Mouse (Mus musculus): ENCODE measurements around the gene Npff. TPM values are rescaled to one million over a fixed set of nuclear protein-coding genes. Genes with fewer than 3 reads are reported as not detected.
A peak's percentile ranks its signal among the peaks of the same experiment; 100 is the strongest.

The Npff gene
- polyA plus RNA-seq, 1 experiment from 2014 or later, result 1.6 TPM

DNA sequence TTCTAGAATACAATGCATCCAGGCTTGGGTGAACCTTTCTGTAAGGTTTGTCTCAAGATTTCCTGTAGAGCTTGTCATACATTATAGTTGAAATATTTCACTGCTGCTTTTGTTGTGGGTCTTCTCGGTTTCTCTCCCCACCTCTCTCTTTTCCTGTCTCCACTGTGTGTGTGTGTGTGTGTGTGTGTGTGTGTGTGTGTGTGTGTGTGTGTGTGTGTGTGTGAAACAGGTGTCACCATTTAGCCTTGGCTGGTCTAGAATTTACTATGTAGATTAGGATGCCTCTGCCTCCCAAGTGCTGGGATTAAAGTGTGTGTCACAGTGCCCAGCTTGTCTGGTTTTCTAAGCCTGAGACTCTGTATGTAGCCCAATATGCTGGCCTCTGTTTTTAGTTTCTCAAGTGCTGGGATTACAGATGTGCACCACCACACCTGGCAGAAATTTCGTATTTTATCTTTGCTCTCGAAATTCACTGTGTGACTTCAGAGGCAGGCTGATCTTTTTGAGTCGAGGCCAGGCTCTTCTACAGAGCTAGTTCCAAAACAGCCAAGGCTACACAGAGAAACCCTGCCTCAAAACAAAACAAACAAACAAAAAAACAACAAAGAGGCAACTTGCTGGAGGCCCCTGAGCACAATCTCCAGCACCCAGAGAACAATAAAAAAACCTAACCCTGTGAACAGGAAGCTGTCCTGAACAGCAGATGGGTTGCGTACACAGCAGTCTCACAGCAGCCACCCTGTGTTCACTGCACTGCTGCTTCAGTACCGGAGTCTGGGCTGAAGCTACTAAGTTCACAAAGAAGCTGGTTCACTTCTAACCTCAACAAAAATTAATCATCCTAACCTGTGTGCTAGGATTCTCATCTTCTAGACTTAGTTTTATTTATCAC lies 1.6 kb upstream of the Npff start:
- H3K4me3 ChIP-seq (replicated peaks; ENCODE audit: low read depth, low read length), result no peak overlapping the region
- H3K4me1 ChIP-seq (replicated peaks; ENCODE audit: insufficient read depth, low read length), result no peaks in the 10 kb centered on the region
- no peak overlapping the region for H3K9ac ChIP-seq (ENCODE audit: low read depth, low read length)
- H3K4me2 ChIP-seq (ENCODE audit: low read length), result no peak overlapping the region
- H3K27me3 ChIP-seq (ENCODE audit: insufficient read depth, low read length), result no peaks in the 10 kb centered on the region
- no peak for TF ChIP-seq CTCF (IDR thresholded peaks at IDR 0.05; ENCODE audit: low read depth)
- ATAC-seq (replicated peaks; ENCODE audit: low FRiP score, low read depth), result no peak
- H3K36me3 ChIP-seq (ENCODE audit: insufficient read depth, low read length), result peaks cover 38% of the 10 kb centered on the region
- no peaks in the 10 kb centered on the region for H3K9me3 ChIP-seq (replicated peaks; ENCODE audit: low read length)
- H3K27ac ChIP-seq, result no peak overlapping the region
- 62% methylated on average over 6 of the region's 6 CpGs for WGBS
- DNase-seq (ENCODE audit: low spot score), result no peak

DNA sequence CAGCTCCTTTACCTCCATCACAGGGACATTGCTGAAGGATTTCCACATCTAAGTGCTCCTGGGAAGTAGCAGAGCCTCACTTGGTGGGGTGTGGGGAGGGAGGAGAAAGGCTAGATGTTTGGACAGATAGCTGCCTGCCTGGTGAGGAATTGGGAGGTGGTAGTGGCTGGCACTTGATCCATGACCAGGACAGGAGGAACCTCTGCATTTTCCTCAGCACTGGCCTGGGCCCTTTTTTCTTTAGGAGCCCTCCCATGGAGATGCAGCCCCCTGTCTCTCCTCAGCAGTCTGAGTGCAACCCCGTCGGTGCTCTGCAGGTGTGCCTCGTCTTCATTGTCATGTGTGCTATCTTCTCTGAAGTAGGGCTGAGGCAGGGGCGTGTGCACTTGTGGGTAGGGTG lies 3.3 kb downstream of the Npff start:
- no peak for DNase-seq (ENCODE audit: low spot score)
- H3K4me1 ChIP-seq (replicated peaks; ENCODE audit: insufficient read depth, low read length), result peaks cover 4% of the 10 kb centered on the region; the same call in 1 of the 2 replicates
- TF ChIP-seq CTCF (IDR thresholded peaks at IDR 0.05; ENCODE audit: low read depth), result no peak
- ATAC-seq (replicated peaks; ENCODE audit: low FRiP score, low read depth), result no peak
- no peak overlapping the region for H3K4me2 ChIP-seq (ENCODE audit: low read length)
- no peaks in the 10 kb centered on the region for H3K27me3 ChIP-seq (ENCODE audit: insufficient read depth, low read length)
- H3K9ac ChIP-seq (ENCODE audit: low read depth, low read length), result no peak overlapping the region
- peaks cover 9% of the 10 kb centered on the region for H3K36me3 ChIP-seq (ENCODE audit: insufficient read depth, low read length)
- H3K27ac ChIP-seq, result no peak overlapping the region
- WGBS, result 72% methylated on average over 4 of the region's 4 CpGs
- H3K9me3 ChIP-seq (replicated peaks; ENCODE audit: low read length), result no peaks in the 10 kb centered on the region
- H3K4me3 ChIP-seq (replicated peaks; ENCODE audit: low read depth, low read length), result no peak overlapping the region

DNA sequence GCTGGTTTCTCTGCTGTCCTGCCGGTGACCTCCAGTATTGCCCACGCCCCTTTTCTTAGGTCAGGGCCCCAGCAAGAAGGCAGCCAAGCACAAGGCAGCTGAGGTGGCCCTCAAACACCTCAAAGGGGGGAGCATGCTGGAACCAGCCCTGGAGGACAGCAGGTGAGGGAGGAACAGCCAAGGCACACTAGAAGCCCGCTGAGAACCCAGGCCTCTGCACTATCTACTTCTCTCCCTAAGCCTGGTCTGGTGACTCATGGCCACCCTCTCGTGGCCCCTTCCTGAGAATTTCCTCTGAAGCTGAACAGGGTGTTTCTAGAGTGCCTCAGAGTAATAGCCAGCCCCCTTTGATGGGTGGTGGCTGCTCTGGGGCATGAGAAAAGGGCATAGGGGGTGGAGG lies 4.3 kb downstream of the Npff start:
- H3K4me1 ChIP-seq (replicated peaks; ENCODE audit: insufficient read depth, low read length), result peaks cover 14% of the 10 kb centered on the region
- peaks cover 9% of the 10 kb centered on the region for H3K36me3 ChIP-seq (ENCODE audit: insufficient read depth, low read length)
- ATAC-seq (replicated peaks; ENCODE audit: low FRiP score, low read depth) (no peak), DNase-seq (ENCODE audit: low spot score) (no peak)
- no peak overlapping the region for H3K4me3 ChIP-seq (replicated peaks; ENCODE audit: low read depth, low read length)
- 79% methylated on average over 4 of the region's 4 CpGs for WGBS
- H3K9me3 ChIP-seq (replicated peaks; ENCODE audit: low read length), result no peaks in the 10 kb centered on the region
- no peak for TF ChIP-seq CTCF (IDR thresholded peaks at IDR 0.05; ENCODE audit: low read depth)
- H3K9ac ChIP-seq (ENCODE audit: low read depth, low read length), result peak overlapping the region; percentile 6; the same call in 1 of the 2 replicates
- H3K4me2 ChIP-seq (ENCODE audit: low read length), result no peak overlapping the region
- no peaks in the 10 kb centered on the region for H3K27me3 ChIP-seq (ENCODE audit: insufficient read depth, low read length)
- H3K27ac ChIP-seq, result no peak overlapping the region

DNA sequence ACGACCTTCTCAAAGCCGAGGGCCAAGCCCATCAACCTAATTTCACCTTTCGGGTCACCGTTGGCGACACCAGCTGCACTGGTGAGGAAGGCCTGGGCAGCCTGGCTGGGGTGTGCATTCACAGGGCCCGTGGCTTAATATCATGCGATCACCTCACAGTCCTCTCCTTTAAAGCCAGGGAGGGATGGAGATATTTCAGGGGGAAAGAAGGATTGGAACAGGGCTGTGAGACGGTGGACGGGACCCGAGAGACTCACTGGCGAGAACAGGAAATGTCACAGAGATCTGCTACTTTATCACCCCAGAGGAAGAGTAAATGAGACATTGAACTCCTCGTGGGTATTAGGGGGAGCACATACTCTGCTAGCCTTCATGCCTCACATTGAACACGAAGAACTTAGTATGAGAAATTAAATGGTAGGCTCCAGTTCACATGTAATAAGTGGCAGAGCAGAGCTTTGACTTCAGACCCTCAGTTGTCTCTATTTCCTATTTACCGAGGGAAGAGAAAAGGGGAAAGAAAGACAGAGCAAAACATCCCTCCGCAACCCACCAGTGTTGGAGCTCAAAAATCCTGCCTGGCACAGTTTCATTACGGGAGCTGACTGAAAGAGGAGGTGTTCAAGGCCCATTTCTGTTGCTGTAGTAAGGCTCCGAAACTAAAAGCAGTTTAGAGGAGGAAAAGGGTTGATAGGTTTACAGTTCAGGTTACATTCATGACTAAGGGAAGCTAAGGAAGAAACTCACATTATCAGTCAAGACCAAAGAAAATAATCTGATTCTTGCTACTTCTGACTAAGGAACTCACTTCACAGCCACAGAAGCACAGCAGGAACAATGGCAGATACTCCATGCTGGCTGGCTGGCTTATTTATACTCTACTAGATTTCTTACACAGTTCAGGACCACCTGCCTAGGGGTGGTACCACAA lies 5.3 kb downstream of the Npff start:
- Histone ChIP-seq H3K36me3 (ENCODE audit: insufficient read depth, low read length) (peaks cover 9% of the 10 kb centered on the region), H3K27ac (peak overlapping the region; percentile 97), H3K9me3 (replicated peaks; ENCODE audit: low read length) (no peaks in the 10 kb centered on the region), H3K9ac (ENCODE audit: low read depth, low read length) (peak overlapping the region; percentile 71), H3K27me3 (ENCODE audit: insufficient read depth, low read length) (no peaks in the 10 kb centered on the region), H3K4me2 (ENCODE audit: low read length) (peak overlapping the region; percentile 84), H3K4me3 (replicated peaks; ENCODE audit: low read depth, low read length) (peak overlapping the region; percentile 67), H3K4me1 (replicated peaks; ENCODE audit: insufficient read depth, low read length) (peaks cover 14% of the 10 kb centered on the region)
- ATAC-seq (replicated peaks; ENCODE audit: low FRiP score, low read depth), result no peak
- TF ChIP-seq CTCF (IDR thresholded peaks at IDR 0.05; ENCODE audit: low read depth), result no peak
- DNase-seq (ENCODE audit: low spot score), result no peak
- 55% methylated on average over 16 of the region's 17 CpGs for WGBS

DNA sequence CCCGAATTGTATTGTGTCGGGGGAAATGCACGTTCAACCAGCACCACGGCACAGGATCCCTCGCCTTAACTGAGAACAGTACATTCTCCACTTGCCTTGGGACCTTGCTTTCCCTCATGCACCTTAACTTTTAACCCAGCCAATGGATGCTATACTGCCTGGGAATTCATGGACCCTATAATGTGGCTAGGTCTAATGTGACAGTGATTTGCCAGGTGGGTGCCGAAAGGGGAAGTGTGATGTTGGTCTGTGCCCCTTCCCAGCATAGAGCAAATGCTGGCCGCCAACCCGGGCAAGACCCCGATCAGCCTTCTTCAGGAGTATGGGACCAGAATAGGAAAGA lies 5.9 kb downstream of the Npff start:
- H3K4me3 ChIP-seq (replicated peaks; ENCODE audit: low read depth, low read length), result peak overlapping the region; percentile 67
- ATAC-seq (replicated peaks; ENCODE audit: low FRiP score, low read depth), result no peak
- peaks cover 7% of the 10 kb centered on the region for H3K36me3 ChIP-seq (ENCODE audit: insufficient read depth, low read length)
- no peak for DNase-seq (ENCODE audit: low spot score)
- peak overlapping the region; percentile 71 for H3K9ac ChIP-seq (ENCODE audit: low read depth, low read length)
- WGBS, result 14% methylated on average over 9 of the region's 9 CpGs
- H3K27ac ChIP-seq, result peak overlapping the region; percentile 97
- H3K9me3 ChIP-seq (replicated peaks; ENCODE audit: low read length), result no peaks in the 10 kb centered on the region
- no peak for TF ChIP-seq CTCF (IDR thresholded peaks at IDR 0.05; ENCODE audit: low read depth)
- H3K27me3 ChIP-seq (ENCODE audit: insufficient read depth, low read length), result no peaks in the 10 kb centered on the region
- peaks cover 14% of the 10 kb centered on the region for H3K4me1 ChIP-seq (replicated peaks; ENCODE audit: insufficient read depth, low read length)
- peak overlapping the region; percentile 84 for H3K4me2 ChIP-seq (ENCODE audit: low read length)
